Mouse (Mus musculus) embryonic facial prominence, embryonic 11.5 days (tissue): Measurements from ENCODE around the gene Prpf6. TPM values are rescaled to one million over a fixed set of nuclear protein-coding genes. Genes with fewer than 3 reads are reported as not detected.

Experiments used
- ATAC-seq: fragments of 200-750 bp; cut with Nextera tagmentation; replicated peaks from 2 replicates; pipeline ENCODE4 v1.8.0; 2017; ENCODE audit warnings: low read depth; ENCODE audit not compliant: insufficient number of reproducible peaks, low FRiP score, low TSS enrichment
- DNase-seq: peaks from one replicate; pipeline ENCODE4 v3.0.0-alpha.2; 2015; ENCODE audit warnings: low spot score
- H3K27ac ChIP-seq: fragments of 300-500 bp; sonication (generic); replicated peaks from 2 replicates; pipeline ENCODE4 v1.5.1; 2014; ENCODE audit warnings: mild to moderate bottlenecking, low read depth, low read length, control low read depth
- H3K27me3 ChIP-seq: fragments of 300-500 bp; sonication (generic); 2 replicates; pipeline ENCODE4 v1.6.1; 2014; ENCODE audit warnings: mild to moderate bottlenecking, low read length, moderate library complexity, mixed read lengths; ENCODE audit not compliant: control insufficient read depth, insufficient read depth
- H3K36me3 ChIP-seq: fragments of 300-500 bp; sonication (generic); replicated peaks from 2 replicates; pipeline ENCODE4 v1.6.1; 2014; ENCODE audit warnings: low read depth, mild to moderate bottlenecking, low read length, moderate library complexity, mixed read lengths; ENCODE audit not compliant: control insufficient read depth, insufficient read depth
- H3K4me1 ChIP-seq: fragments of 300-500 bp; sonication (generic); 2 replicates; pipeline ENCODE4 v1.6.1; 2014; ENCODE audit warnings: low read length, mixed read lengths; ENCODE audit not compliant: control insufficient read depth, insufficient read depth
- H3K4me2 ChIP-seq: fragments of 300-500 bp; sonication (generic); 2 replicates; pipeline ENCODE4 v1.6.1; 2014; ENCODE audit warnings: low read depth, mild to moderate bottlenecking, control low read depth, low read length, moderate library complexity
- H3K4me3 ChIP-seq: fragments of 300-500 bp; sonication (generic); 2 replicates; pipeline ENCODE4 v1.5.1; 2014; ENCODE audit warnings: low read depth, low read length, control low read depth
- H3K9ac ChIP-seq: fragments of 300-500 bp; sonication (generic); replicated peaks from 2 replicates; pipeline ENCODE4 v1.6.1; 2014; ENCODE audit warnings: mild to moderate bottlenecking, control low read depth, low read length
- H3K9me3 ChIP-seq: fragments of 300-500 bp; sonication (generic); replicated peaks from 2 replicates; pipeline ENCODE4 v1.6.1; 2016; ENCODE audit warnings: mild to moderate bottlenecking, low read length, inconsistent platforms, mixed read lengths; ENCODE audit not compliant: control insufficient read depth
- WGBS: fragments of 180-500 bp; shearing (Covaris S2); extraction: QIAGEN DNeasy Blood & Tissue Kit; methylation state at CpG from one replicate; pipeline ENCODE4 v1.1.7; 2014; 5-methylcytosine and 5-hydroxymethylcytosine counted together
- polyA plus RNA-seq: library from polyadenylated mRNA; unstranded; fragments of >200 nt; fragmentation: Nextera tagmentation; extraction: Ambion mirVana; gene quantifications from 2 replicates; pipeline ENCODE4 v1.2.1, GENCODE M21; 2014

Prpf6 gene
- polyA plus RNA-seq, 1 experiment from 2014 or later = 80.3 TPM

GRCm38 (mm10) chr2:181691083-181691482 lies 99.4 kb downstream of the Prpf6 start:
- Histone ChIP-seq H3K4me2 (no peak overlapping the region), H3K27me3 (no peaks in the 10 kb centered on the region), H3K9me3 (no peaks in the 10 kb centered on the region), H3K36me3 (no peaks in the 10 kb centered on the region; the same call in 1 of the 2 replicates), H3K9ac (no peak overlapping the region), H3K4me3 (no peak overlapping the region), H3K27ac (no peak overlapping the region), H3K4me1 (no peaks in the 10 kb centered on the region; the same call in 1 of the 2 replicates)
- no peak for ATAC-seq
- WGBS = 89% methylated on average over 6 of the region's 6 CpGs
- DNase-seq = no peak

DNA sequence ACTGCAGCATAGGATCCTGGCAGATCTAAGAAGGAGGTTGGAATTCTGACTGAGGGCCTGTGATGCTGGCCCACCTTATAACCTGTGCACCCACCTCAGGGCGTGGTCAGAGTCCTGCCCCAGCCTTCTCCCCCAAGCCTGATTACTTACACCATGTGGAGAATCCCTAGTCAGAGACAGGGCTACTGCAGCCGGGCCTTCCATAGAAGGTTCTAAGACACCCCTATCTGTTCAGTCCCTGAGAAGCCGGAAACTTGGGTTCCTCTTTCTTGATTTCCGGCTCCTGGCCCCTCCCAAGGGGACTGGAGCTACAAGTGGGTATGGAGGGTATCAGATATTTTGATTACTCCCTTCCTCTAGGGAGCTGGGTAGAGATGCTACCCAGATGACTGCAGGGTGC lies 99.9 kb downstream of the Prpf6 start:
- H3K36me3 ChIP-seq = no peaks in the 10 kb centered on the region; the same call in 1 of the 2 replicates
- no peak overlapping the region for H3K27ac ChIP-seq
- no peak overlapping the region for H3K4me2 ChIP-seq
- ATAC-seq (no peak), DNase-seq (no peak)
- no peak overlapping the region for H3K9ac ChIP-seq
- WGBS = 90% methylated on average over 4 of the region's 4 CpGs
- no peaks in the 10 kb centered on the region; the same call in 1 of the 2 replicates for H3K4me1 ChIP-seq
- H3K27me3 ChIP-seq = no peaks in the 10 kb centered on the region
- H3K4me3 ChIP-seq = no peak overlapping the region
- H3K9me3 ChIP-seq = no peaks in the 10 kb centered on the region

DNA sequence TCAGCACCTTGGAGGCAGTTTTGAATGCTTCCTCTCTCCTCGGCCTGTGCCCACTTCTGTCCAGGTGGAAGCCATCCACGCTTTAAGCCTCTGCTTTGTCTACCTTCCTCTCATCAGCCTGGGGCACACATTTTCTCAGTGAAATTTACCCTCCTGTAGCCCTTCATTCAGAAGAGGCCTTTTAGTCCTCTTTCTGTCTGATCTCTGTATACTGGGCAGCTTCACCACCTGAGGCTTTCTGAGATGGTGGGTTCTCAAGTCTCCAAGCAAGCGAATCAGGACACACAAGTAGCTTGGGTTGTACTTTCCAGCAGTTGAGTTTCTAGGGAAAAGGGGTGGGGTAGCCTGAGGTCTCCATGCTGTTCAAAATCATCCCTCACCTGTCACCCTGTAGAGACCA lies 100.6 kb downstream of the Prpf6 start:
- no peaks in the 10 kb centered on the region for H3K9me3 ChIP-seq
- H3K4me3 ChIP-seq = no peak overlapping the region
- peak overlapping the region; percentile 92; the same call in 1 of the 2 replicates for H3K4me2 ChIP-seq
- H3K9ac ChIP-seq = no peak overlapping the region
- no peak for ATAC-seq
- H3K36me3 ChIP-seq = no peaks in the 10 kb centered on the region; the same call in 1 of the 2 replicates
- H3K27me3 ChIP-seq = no peaks in the 10 kb centered on the region
- WGBS = 90% methylated on average over 3 of the region's 3 CpGs
- no peak overlapping the region for H3K27ac ChIP-seq
- H3K4me1 ChIP-seq = no peaks in the 10 kb centered on the region; the same call in 1 of the 2 replicates
- DNase-seq = no peak

DNA sequence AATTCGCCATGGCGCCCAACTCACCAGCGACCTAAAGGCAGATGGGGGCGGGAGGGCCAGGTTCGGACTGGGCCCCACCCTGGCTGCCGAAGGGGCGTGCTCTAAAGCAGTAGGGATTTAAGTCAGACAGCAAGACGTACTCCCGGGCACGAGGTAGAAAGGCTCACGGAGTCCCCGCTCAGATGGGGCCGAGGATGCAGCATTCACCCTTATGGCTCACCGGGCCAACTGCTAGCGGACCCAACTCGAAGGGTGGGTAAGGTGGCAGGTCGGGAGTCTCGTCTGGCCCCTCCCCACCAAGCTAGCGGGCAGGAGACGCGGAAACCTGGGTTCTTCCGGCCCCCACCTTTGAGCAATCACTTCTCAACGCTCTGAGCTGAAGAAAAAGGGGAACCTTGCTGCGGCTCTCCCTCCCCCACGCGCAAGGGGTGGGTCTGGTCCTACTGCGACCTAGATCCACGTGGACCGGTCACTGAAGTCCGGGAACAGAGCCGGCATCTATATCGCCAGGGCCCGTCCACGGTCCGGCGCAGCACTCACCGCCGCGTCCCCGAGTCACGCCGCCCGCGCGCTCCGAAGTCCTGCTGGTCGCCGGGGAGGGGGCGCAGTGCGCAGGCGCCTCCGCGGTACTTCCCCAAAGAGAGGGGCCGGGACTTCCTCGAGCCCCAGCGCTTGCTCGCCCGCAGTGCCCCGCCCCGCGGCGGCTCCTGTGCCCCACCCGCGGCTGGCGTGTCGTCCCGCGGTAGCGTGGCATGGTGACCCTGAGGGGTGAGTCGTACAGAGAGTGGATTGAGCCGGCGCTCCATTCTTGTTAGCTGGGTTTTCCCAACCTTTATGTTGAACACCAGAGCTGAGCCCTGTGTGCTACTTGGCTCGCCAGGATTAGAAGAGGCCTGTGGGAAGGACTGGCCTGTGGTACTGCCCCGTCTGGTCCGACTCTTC lies 101.9 kb downstream of the Prpf6 start, which contains the start of gene Rgs19:
TSS of gene Rgs19 (minus strand) at position 639 of the 942 bp plus-strand sequence.
- Histone ChIP-seq H3K9ac (peak within 1 kb of the TSS; percentile 89), H3K27ac (peak within 1 kb of the TSS; percentile 41; the same call in 1 of the 2 replicates), H3K27me3 (no peaks in the 10 kb centered on the region), H3K4me3 (peak within 1 kb of the TSS; percentile 70), H3K4me1 (no peaks in the 10 kb centered on the region; the same call in 1 of the 2 replicates), H3K36me3 (no peaks in the 10 kb centered on the region), H3K9me3 (no peaks in the 10 kb centered on the region), H3K4me2 (peak within 1 kb of the TSS; percentile 92)
- WGBS = under 1% methylated on average over 75 of the region's 75 CpGs
- ATAC-seq (peak; percentile 80), DNase-seq (peak; percentile 81)

DNA sequence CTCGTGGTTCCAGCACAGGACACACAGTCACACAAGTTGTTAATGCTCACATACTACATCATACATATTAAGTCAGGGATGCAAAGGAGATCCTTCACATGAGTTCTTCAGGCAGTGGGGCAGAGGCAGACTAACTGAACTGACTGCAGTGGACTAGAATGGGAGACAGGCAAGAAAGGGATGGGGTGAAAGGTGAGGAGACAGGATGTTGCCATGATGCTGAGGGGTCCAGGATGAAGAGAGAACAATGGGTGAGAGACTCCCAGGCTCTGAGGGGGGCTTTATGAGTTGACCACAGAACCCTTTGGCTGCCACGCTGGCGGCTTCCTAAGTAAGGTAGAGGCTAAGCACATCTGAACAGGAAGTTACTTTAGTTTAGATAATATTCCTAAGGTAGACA lies 102.9 kb downstream of the Prpf6 start:
- ATAC-seq (no peak), DNase-seq (no peak)
- Histone ChIP-seq H3K9ac (no peak overlapping the region), H3K27me3 (no peaks in the 10 kb centered on the region), H3K4me3 (no peak overlapping the region), H3K9me3 (no peaks in the 10 kb centered on the region), H3K4me2 (no peak overlapping the region), H3K4me1 (no peaks in the 10 kb centered on the region; the same call in 1 of the 2 replicates), H3K36me3 (no peaks in the 10 kb centered on the region), H3K27ac (no peak overlapping the region)
- WGBS = 85% methylated on average over 3 of the region's 3 CpGs

DNA sequence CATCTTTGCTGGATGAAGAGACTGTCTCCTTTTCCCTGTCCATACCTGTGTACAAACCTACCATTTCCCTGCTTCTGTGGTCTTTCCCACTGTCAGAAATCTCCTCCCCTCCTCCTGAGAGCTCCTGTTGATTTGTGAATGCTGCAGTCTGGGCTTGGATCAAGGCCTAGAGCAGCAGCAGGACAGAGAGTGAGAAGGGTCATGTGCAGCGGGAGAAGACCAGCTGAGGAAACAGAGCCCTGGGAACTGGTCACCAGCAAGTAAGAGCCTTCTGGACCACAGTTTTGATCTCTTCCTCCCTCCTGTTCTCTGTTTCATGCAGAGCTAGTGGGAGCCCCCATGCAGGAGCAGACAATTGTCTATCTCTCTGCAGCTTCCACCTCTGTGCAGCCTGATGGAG lies 104.1 kb downstream of the Prpf6 start:
- H3K4me2 ChIP-seq = no peak overlapping the region
- H3K4me3 ChIP-seq = no peak overlapping the region
- H3K27me3 ChIP-seq = no peaks in the 10 kb centered on the region
- ATAC-seq (no peak), DNase-seq (no peak)
- H3K9ac ChIP-seq = no peak overlapping the region
- WGBS = 71% methylated on average over 1 of the region's 1 CpGs
- H3K4me1 ChIP-seq = no peaks in the 10 kb centered on the region; the same call in 1 of the 2 replicates
- no peaks in the 10 kb centered on the region for H3K36me3 ChIP-seq
- H3K9me3 ChIP-seq = no peaks in the 10 kb centered on the region
- no peak overlapping the region for H3K27ac ChIP-seq

DNA sequence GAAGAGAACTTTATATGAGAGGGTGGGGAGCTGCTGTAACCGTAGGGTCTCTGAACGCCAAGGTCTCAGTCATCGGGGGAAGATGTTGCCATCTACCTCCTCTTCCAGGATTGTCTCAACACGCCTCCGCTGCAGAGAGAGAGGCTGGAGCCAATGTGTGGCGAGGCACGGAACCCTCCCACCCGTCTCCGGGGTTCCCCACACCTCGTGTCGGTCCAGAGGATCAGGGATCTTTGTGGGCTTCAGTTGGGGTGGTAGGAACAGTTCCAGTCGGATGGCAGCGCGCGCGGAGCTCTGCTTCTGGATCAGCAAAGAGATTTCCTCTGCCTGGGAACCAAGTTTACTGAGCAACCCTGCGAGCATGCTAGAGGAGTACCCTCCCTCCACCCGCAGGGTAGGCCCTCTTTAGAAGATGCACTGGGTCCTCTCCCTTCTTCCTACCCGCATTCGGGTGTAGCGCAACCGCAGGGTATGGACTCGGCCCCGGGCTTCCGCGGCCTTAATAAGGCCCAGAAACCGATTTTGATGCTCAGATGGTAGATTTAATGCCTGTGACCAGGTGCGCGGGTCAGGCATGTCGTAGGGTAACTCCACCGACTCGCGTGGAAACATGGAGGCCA lies 105.2 kb downstream of the Prpf6 start:
- 74% methylated on average over 33 of the region's 33 CpGs for WGBS
- Histone ChIP-seq H3K36me3 (no peaks in the 10 kb centered on the region), H3K27ac (no peak overlapping the region), H3K4me2 (no peak overlapping the region), H3K27me3 (no peaks in the 10 kb centered on the region), H3K4me3 (no peak overlapping the region), H3K9me3 (no peaks in the 10 kb centered on the region), H3K4me1 (no peaks in the 10 kb centered on the region), H3K9ac (no peak overlapping the region)
- DNase-seq = no peak
- no peak for ATAC-seq

GRCm38 (mm10) chr2:181698241-181698640 lies 106.6 kb downstream of the Prpf6 start, which contains the start of gene Lkaaear1:
TSS of gene Lkaaear1 (minus strand) at chr2:181698442.
- no peaks in the 10 kb centered on the region for H3K36me3 ChIP-seq

More at GRCm38 (mm10) chr2:181698241-181698640, 106.6 kb downstream of the Prpf6 start, which contains the start of gene Lkaaear1:
- Histone ChIP-seq H3K27me3 (no peaks in the 10 kb centered on the region), H3K27ac (no peak within 1 kb of the TSS), H3K4me2 (no peak within 1 kb of the TSS), H3K4me3 (no peak within 1 kb of the TSS), H3K4me1 (no peaks in the 10 kb centered on the region), H3K9ac (no peak within 1 kb of the TSS), H3K9me3 (no peaks in the 10 kb centered on the region)
- ATAC-seq (no peak), DNase-seq (no peak)
- 49% methylated on average over 5 of the region's 5 CpGs for WGBS
